Mouse (Mus musculus) thymus, postnatal 4 days (tissue): Measurements from ENCODE around the gene 1600014C23Rik.

ENCODE experiments used
- DNase-seq: peaks from one replicate; pipeline ENCODE4 v3.0.0; 2021

The 1600014C23Rik gene

DNA sequence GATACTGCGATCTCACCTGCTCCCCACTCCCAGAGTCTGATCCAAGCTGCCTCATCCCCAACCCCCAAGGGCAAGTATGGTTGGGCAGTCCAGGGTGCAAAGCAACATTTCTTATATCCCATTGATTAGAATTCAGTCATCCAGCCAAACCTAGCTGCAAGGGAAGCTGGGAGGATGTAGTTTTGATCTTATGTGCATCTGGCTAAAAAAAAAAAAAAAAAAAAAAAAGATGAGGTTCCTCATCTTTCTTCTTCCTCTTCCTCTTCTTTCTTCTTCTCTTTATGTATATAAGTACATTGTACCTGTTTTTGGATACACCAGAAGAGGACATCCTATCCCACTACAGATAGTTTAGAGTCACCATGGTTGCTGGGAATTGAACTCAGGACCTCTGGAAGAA, 17.7 kb upstream of the 1600014C23Rik start:
- no peak for DNase-seq

DNA sequence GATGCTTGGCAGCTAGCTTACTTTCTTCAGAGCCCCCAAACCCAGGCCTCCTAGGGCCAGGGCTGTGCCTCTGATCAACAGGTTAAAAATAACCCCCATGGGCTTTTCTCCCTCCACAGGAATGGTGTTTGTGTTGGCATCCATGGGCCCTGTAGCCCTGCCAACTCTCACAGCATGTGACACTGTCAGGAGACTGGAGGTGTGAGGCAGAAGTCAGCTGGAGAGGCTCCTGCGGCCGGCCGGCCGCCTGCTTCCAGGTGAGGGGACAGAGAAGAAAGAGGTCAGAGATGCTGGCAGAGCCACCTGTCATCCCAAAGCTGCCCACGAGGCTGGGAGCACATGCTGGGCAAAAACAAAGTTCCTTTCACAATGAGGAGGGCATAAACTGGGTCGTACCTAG, 15.5 kb upstream of the 1600014C23Rik start:
- DNase-seq: no peak

DNA sequence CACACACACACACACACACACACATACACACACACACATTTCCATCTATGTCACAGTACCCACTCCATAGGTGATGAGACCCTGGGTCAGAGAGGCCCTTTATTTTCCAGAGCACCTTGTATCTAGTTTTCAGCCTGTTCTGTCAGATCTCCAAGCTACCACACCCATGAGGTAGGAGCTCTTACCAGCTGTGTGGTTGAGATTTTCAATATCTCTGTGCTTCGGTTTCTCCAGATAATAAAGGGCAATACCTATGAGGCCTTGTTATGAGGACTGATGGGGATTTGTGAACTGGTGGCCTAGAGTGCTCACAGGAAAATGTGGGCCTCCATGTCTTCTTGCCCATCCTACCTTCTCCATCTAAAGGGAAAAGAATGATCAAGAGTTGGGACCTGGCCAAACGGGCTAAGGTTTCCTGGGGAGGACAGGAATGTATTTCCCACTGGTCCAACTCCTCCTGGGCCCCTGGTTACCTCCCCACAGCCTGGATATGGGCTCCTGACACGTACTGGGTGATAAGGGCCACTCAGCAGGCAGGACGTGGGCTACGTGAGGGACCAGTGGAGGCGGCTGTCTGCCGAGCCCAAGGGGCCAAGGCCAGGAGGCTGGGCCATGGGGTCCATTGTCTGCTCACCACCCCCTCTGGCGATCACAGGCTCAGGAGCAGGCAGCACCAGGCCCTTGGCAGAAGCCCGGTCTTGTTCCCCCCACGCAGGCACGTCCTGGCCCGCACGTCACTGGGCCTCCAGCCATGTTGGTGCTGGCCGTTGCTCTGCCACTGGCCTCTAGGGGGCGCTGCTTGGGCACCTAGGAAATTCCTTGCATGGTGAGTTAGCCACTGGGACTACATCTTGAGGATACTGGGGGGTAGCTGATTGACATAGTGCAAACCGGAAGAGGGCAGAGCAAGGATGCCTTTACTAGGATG, 14.5 kb upstream of the 1600014C23Rik start:
- DNase-seq: peak; percentile 61

DNA sequence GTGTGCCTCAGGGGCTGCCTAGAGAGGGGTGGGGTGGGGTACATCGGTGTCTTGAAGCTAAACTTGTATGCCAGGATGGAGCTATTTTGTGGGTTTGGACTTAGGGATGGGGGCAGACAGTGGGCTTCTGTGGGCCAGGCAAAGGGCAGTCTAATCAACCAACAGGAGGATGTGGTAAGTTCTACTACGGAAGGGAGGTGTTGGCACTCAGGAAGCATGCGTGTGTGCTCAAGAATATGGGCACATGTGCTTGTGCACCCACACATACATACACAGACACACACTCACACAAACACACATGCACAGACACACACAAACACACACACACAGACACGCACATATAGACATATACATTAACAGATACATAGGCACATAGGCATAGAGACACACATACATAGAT, 13.6 kb upstream of the 1600014C23Rik start:
- DNase-seq: no peak

DNA sequence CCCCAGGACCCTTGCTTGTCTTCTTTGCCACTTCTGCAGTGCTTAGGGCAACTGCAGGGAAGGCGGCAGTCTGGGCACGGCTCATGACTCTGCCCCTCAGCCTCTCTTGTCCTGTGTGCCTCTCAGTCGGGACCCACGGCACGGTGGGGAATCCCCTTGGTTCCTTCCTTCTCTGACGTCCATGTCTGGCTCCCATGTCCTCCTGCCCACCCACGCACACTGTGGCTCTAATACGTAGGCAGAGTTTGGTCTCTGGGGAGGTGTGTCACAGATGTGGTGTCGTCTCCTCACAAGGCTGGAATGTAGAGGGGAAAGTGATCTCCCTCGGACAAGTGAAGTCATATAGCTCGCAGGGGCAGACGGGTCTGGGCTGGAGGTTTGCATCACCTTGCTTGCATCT, 13.1 kb upstream of the 1600014C23Rik start:
- no peak for DNase-seq

DNA sequence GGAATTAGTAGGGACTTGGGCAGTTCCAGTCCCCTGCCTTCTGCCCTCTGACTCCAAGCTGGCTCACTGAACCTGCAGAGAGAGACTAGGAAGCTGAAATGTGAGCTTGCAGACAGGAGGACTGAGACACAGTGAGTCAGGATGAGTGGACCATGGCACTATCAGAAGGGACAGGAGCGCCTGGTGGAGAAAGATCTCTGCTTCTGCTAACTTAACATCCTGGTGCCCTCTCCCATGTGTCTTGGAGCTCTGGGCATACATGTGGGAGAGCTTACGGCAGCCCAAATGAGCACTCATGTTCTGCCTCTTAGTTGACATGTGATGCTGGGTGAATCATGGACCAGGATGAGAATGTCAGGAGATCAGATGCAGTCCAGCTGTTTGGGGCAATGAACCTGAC, 12.0 kb upstream of the 1600014C23Rik start:
- DNase-seq: no peak

DNA sequence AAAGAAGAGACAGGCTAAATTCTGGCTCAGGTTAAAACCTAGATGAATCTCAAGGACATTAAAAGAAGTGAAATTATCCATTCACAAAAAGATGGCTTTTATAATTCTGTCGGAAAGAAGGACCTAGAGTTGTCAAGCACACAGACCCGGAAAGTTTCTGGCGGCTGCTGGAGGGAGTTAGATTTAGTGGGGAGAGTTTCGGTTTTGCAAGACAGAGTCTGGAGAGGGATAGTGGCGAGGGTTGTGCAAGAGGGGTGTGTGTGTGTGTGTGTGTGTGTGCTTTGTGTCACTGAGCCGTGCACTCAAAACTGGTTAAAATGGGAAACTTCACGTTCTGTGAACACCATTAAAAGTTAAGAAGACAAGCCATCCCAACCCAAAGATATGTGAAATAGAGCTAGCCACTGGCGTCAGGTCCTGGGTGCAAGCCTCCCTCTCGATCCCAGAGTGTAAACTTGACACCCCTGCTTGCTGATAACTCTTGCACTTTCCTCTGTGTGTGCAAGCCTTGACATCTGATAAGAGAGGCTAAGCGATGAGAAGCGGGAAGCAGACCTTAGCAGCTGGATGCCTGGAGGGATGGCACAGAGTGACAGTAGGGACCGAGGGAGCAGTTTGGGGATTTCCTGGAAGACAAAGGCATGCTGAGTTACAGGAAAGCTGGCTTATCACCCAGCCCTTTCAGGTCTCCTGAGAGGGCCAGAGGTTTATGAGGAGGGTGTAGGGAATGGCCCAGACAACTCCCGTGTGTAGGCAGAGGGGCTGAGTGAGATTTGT, 8.9 kb upstream of the 1600014C23Rik start:
- no peak for DNase-seq

DNA sequence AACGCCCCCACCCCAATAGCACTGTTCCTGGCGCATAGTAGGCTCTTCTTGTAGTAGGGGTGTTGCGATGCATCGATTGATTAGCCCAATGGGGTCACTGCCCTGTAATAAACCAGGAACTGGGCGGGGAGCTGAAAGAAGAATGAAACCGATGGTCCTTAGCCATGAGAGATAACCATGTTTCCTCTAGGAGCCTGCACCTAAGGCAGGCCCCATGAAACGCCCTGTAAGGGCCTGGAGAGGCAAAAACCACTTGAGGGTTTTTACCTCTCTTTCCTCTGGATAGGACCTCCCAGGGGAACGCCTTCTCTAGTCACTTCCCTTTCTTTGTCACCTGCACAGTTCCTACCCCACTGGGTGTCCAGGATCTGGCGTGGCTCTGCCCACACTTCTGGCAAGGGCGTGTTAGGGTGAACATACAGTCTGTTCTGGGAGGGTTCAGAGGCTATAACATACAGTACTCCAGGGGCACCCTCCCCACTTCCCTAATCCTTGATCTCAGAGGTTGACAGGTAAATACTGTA, 3.5 kb upstream of the 1600014C23Rik start:
- no peak for DNase-seq

DNA sequence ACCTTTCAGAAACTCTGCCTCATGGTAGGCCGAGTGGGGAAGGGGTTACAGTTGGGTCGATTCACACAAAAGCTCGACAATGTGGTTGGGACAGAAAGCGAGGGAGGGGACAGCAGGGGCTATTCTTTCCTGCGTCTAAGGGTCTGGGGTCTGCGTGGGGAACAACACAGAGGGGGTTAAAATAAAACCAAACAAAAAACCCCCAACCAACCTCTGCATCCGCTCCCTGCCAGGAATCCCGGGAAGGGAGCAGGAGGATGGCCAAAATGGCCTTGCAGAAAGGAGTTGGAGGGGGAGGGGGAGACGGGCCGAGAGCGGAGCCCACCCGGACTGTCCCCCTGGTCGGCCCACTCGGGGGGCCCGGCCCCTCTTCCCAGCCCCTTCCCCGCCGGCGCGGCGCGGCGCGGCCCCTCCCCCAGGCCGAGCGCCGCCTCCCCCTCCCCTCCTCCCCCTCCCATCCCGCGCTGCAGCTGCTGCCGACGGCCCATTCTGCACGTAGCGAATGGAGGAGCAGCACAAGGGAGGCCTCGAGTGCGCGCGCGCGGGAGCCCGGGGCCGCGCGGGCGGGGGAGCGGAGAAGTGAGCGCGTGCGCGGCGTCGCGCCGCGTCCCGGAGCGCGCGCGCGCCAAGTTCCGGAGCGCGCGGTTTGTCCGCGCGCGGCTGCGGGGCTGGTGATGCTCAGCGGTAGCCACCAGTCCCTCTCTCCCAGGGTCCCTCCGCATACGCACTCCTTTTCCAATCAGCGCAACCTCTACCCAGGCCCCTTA, 2.9 kb upstream of the 1600014C23Rik start:
- DNase-seq: peak; percentile 93

DNA sequence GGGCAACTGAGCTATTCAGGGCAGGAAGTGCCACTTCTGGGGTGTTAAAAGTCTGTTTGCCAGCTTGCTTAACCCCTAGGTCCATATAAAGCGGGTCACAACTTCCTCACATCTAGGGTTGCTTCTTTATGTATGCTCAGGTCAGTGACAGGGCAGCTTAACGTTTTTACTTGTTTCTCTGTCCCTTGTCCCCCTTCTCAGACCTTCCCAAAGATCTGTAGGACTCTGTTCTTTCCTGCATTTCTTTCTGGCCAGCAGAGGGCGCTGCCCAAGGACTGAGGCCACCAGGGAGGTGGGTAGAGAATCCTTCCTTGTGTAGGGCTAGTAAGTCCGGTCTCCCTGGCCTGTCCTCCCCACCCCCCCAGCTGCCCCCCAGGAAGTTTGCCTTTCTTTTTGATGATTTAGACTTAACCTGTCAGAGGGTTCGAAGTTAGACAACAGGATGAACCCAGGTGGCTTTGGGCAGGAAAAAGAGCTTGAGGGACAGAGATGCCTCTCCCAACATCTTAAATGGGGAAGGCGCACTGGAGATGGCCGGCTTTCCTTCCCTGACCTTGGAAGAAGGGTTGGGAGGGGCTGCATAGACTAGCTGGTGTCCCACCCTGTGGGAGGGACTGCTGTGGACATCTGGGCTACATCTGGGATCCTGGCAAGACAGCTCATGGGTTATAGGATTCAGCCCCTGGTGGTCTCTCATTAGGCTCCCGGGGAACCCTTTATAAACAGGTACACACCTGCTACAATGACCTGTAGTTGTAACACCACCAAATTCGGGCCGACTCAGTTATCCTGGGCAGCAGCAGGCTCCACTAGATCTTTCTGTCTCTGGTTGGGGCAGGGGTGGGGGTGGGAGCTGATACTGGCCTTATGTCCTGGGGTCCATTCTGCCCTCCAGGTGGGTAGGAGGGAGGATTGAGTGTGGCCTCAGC, 2.0 kb upstream of the 1600014C23Rik start:
- DNase-seq: peak; percentile 89

DNA sequence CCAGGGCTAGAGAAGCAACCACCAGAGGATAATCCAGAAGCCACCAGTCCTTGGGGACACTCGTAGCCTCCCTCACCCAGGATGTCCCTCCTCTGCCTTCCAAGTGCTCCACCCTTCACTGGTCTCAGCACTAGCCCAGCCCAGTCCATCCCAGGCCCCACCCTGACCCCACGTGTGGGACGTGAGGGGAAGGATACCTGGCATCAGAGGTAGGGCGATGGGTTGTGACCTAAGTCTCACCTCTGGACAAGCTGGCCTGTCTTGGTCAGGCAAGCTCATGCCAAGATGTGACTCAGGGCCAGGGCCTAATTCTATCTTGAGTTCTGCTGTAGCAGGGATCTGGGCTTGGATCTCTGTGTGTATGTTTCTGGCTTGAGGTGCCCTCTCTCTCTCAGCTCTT, 1.2 kb upstream of the 1600014C23Rik start:
- no peak for DNase-seq

DNA sequence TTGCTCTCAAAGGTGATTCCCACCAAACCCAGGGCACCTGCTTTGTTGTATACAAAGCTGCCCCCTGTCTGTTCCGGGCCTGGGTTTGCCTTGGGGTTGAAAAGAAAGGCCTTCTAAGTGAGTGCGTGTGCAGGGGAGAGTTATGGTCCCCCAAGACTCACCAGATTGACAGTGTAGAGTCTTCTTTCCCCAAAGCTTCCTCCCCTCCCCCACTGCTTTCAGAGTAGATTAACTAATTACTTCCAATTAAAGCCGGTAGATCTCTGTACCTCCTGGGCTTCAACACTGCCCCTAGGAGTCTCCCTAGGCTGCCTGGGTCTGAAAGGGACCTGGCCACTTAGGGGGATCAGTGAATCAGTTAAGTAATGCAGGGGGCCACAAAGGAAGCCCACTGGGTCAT, 689 bp upstream of the 1600014C23Rik start:
- no peak for DNase-seq

DNA sequence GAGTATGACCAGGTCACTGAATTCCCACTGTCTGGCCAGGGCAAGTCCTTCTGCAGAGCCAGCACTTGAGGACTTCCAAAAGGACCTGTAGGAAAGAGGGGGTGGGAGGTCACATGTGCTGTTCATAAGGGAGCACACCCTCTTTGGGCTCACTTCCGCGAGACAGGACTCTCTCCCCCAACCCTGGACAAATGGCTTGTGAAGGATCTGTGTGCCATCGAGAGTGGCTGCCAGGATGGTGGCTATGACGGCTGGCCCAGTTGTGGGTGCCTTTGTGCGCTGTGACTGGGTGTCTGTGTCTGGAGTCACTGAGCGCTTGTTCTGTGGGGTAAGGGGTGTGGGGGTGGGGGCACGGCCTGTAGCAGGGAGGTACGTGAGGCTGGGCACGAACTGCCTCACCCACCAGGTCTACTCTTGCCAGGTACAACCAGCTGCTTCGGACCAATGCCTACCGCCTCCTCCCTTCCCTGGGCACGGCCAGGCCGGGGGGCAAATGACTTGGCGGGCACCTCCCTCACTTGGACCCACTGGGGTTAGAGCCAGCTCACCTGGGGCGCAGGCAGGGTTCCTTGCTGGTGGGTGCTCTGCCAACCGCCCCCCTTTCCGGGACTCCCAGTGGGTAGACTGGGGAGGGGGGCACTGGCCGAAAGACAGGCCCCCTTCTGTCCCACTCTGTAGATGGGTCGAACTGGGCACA, 458 bp downstream of the 1600014C23Rik start:
- DNase-seq: no peak

DNA sequence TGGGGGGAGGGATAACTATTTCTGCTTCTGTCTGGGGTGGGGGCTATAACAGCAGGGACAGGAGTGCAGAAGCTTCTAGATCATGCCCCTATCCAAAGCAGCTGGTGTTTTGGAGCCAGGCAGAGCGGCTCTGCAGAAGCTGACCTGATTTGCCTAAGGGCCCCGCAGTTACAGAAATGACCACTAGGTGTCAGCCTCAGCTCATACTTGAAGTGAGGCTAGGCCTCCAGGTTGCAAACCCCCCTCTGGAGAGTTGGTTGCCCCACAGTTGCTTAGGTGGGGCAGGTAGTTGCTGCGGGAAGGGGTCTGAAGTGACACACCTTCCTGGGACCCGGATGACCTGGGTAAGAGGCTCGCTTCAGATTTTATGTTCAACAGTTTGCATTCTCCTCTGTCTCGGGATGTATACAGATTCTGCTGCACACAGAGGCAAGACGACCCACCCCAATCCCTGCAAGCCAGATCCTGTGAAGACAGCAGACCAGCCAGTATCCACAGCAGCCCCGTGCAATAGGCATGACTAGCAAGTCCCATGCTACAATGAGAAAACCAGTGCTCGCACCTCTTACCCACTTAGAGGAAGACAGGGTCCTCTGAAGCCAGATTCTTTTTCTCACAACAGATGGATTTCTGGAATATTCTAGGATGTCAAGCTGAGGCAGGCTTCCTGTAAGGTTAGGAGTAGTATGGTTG, 2.3 kb downstream of the 1600014C23Rik start:
- peak; percentile 92 for DNase-seq

DNA sequence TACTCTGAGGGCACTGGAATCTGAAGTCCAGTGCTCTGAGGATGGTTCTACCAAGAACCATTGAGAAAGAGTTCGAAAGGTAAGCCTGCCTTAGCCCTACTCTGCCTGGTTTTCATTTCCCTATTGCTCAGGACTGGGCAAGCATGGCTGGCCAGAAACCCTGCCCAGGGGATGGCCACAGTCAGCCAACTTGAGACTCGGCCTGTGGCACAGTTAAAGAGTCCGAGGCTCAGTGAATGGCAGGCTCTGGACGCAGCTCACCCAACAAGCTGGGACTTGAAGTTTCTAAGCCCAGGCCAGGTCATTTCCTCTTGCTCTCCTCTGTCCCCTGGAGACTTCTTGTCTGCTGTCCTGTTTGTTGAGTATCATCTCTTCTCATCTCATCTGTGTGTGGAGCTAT, 2.9 kb downstream of the 1600014C23Rik start:
- no peak for DNase-seq

DNA sequence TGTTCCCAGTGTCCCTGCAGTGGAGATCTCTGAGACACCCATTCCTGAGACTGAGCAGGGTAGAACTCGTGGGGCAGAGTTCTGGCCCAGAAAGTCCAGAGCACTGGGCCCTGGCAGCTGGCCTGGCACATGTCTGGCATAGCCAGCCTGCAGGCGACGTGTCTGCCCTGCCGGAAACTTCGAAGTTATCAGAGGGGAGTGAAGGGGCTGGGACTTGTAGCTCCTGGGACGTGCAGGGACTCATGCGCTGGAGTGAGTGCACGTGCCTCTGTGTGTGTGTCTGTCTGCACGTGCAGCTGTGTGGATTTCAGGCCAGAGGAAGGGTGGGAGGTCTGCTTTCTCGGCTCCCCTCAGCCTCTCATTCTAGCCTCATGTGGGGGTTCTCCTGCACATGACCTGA, 4.3 kb downstream of the 1600014C23Rik start:
- no peak for DNase-seq

DNA sequence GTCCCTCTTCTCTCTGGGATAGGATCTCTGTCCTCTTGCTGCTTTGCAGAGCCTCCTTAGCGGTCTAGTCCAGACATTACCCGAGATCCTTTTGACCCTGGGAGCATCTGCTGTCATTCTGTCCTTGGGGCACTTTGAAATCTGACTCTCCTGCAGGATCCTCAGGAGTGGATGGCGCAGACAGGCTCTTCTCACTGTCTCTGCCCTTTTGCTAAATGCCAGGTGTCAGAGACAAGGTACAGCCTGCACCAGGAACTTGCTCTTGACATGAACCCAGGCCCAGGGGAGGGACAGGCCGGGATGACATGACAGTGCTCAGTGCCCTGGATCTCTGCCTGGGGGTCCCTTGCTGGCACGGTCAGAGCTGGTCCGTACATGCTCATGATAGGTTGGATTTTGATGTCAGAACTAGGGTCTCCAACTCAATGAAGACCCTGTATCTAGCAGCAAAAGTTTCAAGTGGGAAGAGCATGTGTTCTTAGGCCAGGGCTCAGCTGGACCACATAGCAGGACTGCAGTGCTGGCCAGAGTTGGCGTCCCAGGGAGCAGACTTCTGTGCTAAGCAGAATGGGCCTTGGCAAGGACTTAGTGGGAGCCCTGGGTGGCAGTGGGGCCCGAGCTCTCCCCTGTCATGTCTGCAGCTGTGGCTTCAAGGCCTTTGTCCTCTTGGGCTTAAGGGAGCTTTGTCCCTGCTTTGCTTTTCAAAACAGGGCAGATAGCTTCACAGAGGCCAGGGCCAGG, 5.5 kb downstream of the 1600014C23Rik start:
- DNase-seq: no peak

DNA sequence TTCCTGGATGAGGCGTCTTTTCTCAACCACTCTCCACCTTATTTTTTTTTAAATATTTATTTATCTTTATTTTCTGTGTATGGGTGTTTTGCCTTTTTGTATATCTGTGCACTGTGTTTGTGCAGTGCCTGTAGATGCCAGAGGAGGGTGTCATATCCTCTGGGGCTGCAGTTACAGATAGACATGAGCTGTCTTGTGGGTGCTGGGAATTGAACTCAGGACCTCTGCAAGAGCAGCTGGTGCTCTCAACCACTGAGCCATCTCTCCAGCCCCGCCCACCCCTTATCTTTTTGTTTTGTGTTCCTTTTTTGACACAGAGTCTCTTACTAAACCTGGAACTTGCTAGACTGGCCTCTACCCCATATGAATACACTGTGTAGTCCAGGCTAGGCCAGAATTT, 6.2 kb downstream of the 1600014C23Rik start:
- DNase-seq: no peak

DNA sequence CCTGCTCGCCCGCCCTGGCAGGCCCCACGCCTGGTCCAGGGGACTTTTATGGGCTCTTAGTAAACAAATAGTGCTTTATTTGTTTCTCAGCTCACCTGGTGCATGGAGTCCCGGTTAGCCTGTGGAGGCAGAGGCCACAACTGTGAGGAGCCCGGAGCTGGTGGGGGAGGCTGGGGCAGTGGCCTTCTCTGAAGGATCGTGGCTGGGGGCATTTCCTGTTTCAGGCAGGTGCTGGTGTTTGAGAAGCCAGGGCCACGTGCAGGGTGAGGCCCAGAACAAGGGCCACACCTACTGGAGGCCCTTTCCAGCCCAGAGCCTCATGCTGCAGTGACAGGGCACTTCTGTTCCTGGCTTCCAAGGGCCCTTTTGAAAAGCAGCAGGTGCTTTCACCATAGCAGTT, 7.4 kb downstream of the 1600014C23Rik start:
- peak; percentile 34 for DNase-seq

DNA sequence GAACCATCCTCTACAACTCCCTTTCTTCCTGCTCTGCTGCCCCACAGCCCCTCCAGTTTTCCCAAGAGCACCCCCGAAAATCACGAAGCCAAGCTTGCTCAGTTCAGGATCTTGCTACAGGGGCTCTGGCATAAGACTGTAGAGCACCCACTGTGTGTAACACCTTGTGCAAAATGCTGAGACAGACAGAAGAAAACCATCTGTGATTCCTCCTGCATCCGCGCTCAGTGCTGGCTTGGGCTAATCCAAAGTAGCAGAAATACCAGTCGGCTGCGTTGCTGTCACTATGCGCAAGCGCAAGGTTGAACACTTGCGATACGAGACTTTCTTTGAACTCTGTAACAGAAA, 9.1 kb downstream of the 1600014C23Rik start:
- no peak for DNase-seq
